Mouse (Mus musculus): Measurements from ENCODE around the gene Cadps2.

Gene Cadps2

GRCm38 (mm10) chr6:23549874-23550273 is 289.3 kb downstream of the Cadps2 start:
- DNase-seq (ENCODE audit: low spot score) = no peak

- no peak for DNase-seq (ENCODE audit: low spot score)
These were observed 315.5 kb downstream of the Cadps2 start for GRCm38 (mm10) chr6:23523710-23524109.

DNA sequence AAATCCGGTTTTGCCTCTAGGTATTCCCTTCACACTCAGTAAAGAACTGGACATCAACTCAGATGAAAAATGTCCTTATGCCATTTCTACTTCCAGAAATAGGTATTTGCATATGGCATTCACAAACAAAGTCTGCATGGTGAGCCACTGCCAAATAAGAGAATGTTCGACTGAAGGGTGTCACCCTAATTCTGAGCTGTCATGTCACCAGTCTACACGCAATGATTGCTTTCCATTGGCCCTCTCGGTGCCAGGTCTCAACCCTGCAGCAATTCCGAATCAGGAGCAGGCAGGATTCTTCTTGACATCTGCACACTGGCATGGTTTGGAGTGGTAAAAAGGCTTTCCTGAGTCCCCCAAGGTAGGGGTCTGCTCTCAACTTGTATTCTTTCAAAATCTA is 316.7 kb downstream of the Cadps2 start:
- no peak for DNase-seq (ENCODE audit: low spot score)

DNA sequence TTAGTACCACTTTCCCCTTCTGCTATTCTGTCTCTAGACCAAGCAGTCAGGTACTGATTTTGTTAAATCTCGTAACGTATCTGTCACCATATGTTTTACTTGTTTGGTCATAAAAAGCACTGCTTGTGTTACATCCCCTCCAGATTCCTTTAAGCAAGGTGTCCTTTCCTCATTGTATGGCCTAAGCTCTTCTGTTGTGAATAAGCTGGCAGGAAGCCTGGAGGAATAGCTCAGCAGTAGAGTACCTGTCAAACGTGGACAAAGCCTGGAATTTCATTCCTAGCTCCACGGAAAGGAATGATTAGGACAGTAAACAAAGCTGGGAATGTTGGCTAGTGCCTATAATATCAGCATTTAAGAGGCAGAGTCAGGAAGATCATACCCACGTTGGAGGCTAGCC is 340.6 kb downstream of the Cadps2 start:
- DNase-seq (ENCODE audit: low spot score) = no peak

DNA sequence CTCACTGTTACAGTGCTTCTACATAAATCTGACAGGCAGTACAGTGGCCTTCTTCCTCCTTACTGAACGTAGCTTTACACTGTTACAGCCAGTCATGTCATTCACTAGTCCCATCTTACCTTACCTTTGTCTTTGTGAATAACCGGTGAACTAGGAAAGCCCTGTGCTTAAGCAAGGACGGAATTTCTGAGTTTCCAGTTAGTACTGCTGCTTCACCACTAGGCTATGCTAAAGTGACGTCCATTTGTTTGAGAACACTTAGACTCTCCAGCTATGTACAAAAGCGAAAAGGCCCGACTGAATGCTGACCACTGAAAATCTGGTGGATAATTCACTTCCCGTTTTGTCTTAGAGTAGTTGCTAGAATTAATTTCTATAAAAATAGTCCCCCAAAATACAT is 347.4 kb downstream of the Cadps2 start:
- DNase-seq (ENCODE audit: low spot score) = no peak

DNA sequence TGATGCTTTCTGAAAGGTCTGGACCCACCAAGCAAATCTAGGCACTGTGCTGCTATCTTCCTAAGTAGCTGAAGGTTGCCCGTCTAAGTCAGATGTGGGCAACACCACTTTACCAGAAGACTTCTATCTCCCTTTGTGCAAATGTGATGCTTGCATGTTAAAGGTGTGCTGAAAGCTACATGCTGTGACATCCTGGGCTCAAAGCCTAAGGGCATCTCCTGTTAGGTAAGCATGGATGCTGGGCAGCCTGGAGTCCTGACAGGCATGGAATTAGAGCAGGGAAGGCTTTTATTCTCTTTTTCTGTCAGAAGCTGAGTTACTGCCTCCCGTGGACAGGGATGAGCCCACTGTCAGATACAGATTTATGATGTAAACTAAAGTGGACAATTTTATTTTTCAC is 348.8 kb downstream of the Cadps2 start:
- no peak for DNase-seq (ENCODE audit: low spot score)

DNA sequence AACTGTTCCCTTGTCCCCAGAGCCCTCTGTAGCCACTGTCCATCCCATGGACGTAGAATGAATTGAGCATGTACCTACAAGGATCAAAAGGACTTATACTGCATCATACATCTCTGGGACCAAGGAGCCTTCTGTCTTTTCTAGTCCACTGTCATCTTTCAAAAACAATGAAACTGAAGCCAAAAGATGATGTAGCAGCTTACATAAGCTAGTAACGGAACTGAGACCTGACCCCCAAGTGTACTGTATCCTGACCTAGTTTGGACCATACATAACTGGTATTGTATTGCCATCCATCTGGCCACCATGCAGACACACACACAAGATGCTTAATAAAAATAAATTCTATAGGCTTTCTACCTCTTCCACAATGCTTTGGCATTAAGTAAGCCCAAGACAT is 350.2 kb downstream of the Cadps2 start:
- no peak for DNase-seq (ENCODE audit: low spot score)

GRCm38 (mm10) chr6:23472686-23473085 is 366.5 kb downstream of the Cadps2 start:
- DNase-seq (ENCODE audit: low spot score) = no peak

DNA sequence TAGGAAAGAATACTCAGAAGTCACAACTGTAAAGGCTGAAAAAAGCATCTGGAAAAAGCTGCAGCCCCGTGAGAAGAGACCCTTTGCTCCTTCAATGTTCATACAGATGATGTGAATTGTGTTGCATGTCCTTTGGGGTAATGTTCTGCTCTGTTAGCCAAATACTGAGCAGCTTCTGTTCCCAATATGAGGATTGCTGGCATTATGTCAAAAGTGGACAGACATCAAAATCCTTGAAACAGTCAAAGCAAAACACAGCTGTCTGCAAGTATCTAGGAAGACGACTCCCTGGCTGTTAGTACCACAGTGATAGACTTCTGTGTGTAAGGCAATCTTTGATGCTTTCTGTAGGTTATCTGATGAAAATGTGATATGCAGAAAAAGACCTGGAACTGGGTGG is 367.4 kb downstream of the Cadps2 start:
- DNase-seq (ENCODE audit: low spot score) = no peak

- no peak for DNase-seq (ENCODE audit: low spot score)
These were observed 371.3 kb downstream of the Cadps2 start for GRCm38 (mm10) chr6:23467885-23468284.

DNA sequence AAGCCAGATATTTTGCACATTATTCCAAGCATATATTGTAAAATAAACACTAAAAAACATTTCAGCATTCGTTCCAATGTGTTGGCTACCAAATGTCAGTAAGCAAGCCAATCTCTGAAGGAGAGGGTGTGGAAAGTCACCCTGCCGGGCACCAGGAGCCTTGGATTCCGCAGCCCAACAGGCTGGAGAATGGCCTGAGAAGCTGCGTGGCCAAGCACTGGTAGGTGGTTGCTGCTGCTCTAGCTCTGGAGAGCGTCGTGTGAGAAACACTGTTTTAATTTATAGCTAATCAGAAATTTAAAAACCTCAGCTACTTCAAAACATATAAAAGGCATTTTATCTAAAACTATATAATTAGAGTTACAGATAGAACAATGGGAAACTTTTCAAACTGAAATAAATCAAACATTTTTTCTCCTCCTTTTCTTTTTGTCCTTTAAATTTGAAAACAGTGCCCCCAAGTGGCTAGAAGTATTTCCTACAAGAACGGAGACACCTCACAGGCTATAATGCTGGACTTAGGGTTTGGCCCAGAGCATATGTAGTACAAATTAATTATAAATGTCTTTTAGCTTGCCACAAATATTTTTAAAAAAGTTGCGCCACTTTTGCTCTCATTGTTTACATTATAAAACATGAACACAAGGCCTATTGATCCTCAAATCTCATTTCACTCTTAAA is 376.5 kb downstream of the Cadps2 start:
- DNase-seq (ENCODE audit: low spot score) = no peak

DNA sequence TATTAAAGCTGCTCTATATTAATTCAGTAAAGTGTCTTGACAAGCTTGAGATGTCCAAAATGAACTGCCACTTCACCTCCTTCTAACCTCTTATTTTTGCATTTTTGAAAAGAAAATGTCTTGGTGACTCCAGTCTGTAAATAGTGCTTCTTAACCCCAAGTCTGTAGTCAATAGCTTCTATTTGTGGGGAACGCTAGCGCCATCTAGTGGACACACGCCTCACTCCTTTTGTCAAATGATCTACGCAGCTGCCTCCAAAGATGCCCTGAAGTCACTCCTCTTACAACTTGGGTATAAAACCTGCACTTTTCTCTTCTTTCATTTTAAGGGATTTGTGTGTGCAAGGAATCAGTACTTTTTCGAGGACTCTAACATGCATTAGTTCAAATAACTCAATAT is 381.5 kb downstream of the Cadps2 start:
- peak; percentile 58 for DNase-seq (ENCODE audit: low spot score)

DNA sequence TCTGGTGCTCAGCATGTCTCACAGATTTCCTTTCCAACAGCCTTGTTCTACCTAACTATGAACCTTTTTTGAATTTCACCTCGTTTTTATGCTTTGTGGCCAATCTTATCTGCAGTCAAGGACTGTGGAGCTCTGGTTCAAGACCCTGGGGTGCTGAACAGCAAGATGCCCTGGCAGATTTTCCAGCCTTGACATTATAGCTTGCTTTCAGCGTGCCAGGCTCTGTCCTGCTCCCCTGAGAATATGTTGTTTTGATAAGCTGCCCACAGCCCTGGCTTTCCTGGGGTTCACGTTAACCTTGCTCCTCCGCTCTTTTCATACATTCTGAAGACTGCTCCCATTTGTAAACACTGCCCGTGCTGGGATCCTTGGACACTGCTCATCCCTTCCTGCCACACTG is 385.3 kb downstream of the Cadps2 start:
- DNase-seq (ENCODE audit: low spot score) = peak; percentile 27

- no peak for DNase-seq (ENCODE audit: low spot score)
These were observed 399.3 kb downstream of the Cadps2 start for GRCm38 (mm10) chr6:23439897-23440296.

GRCm38 (mm10) chr6:23410256-23411049 is 428.8 kb downstream of the Cadps2 start:
- DNase-seq (ENCODE audit: low spot score) = no peak

DNA sequence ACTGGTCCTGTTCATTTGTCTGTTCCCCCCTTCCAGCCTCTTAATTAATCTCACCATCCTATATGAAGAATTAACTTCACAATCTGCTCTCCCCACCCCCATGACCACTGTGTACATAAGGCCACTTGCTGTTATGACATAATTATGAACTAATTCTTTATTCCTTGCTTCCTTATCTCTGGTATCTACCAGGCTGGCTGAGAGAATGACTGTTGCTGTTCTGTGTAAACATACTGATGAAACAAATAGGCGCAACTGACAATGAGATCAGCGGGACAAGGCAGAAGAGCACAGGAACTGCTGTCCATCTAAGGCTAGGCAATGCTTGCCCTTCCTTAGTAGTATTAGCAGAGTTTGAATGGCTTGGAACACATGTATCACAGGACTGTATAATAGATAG is 445.1 kb downstream of the Cadps2 start:
- DNase-seq (ENCODE audit: low spot score) = no peak

DNA sequence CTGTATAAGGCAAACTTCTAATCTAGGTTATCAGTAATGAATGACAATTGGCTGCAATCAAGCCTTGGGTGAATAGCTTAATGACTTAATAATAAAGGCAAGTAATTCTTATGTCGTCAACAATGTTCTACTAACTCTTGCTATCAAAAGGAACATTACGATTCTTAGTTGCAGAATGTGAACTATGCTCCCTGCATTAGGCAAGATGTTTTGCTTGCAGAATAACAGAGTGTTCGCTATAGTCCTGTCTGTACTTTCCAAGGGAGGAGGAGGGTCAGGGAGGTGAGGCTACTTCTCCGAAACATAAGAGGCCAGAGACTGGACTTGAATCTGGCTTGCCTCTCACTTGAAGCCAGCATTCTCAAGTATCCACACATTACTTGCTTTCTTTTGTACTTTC is 446.5 kb downstream of the Cadps2 start:
- no peak for DNase-seq (ENCODE audit: low spot score)

DNA sequence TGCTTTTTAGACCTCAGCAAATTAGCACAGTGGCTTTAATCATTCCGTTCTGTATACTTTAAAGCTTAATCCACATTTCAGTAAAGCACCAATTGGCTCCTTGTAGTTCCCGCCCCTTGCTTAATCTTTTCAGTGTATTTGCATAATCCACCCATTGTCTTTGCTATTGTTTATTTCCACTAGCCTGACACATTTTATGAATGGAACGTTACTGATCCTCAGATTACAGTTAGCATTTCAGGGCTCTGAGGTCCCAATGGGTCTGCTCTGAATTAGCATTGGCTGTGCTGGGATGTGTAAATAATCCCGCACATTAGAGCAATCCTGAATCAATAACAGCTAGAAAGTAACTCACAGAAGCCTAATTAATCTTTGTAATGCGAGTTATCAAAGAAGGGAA is 452.5 kb downstream of the Cadps2 start:
- DNase-seq (ENCODE audit: low spot score) = no peak

DNA sequence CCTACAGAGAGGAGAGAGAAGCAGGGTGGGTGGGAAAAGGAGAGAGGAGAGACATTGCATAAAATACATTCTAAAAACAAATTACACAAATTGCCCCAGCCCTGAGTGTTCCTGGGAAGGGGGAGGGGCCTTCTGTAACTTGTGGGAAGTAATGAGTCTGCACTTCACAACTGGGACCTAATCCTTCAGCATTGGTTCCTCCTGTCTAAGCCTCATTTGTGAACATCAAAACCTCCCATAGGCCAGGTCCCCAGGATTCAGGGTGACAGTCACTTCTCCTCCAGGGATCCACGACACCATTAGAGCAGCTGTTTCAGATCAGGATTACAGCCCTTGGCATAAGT is 456.2 kb downstream of the Cadps2 start:
- DNase-seq (ENCODE audit: low spot score) = no peak

- no peak for DNase-seq (ENCODE audit: low spot score)
These were observed 456.8 kb downstream of the Cadps2 start for GRCm38 (mm10) chr6:23382283-23383003.

DNA sequence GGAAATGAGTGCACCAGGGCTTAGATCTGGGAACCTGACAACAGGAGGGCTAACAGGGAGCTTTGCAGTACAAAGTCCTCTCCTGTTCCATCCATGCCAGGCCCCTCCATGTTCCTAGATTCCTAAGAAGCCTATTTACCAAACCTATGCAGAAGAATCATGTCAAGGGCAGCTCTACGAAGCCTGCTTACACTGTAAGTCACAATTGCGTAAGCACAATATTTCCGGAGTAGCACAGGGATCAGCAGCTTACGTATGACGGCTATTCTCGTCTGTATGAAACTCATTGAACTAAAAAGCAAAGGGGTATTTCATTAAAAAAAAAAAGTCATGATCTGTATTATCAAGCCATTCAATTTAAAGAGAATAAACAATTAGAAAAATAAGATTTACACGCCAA is 462.9 kb downstream of the Cadps2 start:
- DNase-seq (ENCODE audit: low spot score) = no peak

- DNase-seq (ENCODE audit: low spot score) = no peak
These were observed 477.3 kb downstream of the Cadps2 start for GRCm38 (mm10) chr6:23361842-23362451.

- no peak for DNase-seq (ENCODE audit: low spot score)
These were observed 478.6 kb downstream of the Cadps2 start for GRCm38 (mm10) chr6:23360596-23360995.

Data from ovary, postnatal 36 days (tissue).